Mouse (Mus musculus) E14TG2a.4 (cell line): ENCODE data around the gene Fam189a2.

Source experiments
- CTCF ChIP-seq: conservative IDR thresholded peaks from 2 replicates; pipeline ENCODE4 v1.5.1; 2014; ENCODE audit warnings: low read length
- POU5F1 ChIP-seq: IDR thresholded peaks from 2 replicates; pipeline ENCODE4 v1.6.1; 2014; ENCODE audit warnings: low read length, borderline replicate concordance

- TF ChIP-seq POU5F1 (no peak), CTCF (no peak)
Observed at GRCm38 (mm10) chr19:24017427-24017826, 13.4 kb downstream of the Fam189a2 start.
